Mouse (Mus musculus): ENCODE results near the gene Nudt3.
"Not testable (repeated sequence)": the region's sequence is repeated elsewhere in the genome, so short reads cannot be mapped to it uniquely, and the experiment has no call there.

The Nudt3 gene

GRCm38 (mm10) chr17:27623360-27624326 lies at the start of gene Nudt3:
TSS of gene Nudt3 (minus strand) at chr17:27623495.
- peak; percentile 73 to 93 for DNase-seq (ENCODE audit: low spot score in 2 of 2)

- DNase-seq (ENCODE audit: low spot score in 2 of 2) = no peak
Measured at GRCm38 (mm10) chr17:27671720-27672119, 48.4 kb upstream of the Nudt3 start.

GRCm38 (mm10) chr17:27658767-27659166 lies 35.5 kb upstream of the Nudt3 start:
- no peak for DNase-seq (ENCODE audit: low spot score in 2 of 2)

- no peak for DNase-seq (ENCODE audit: low spot score in 2 of 2)
Measured at GRCm38 (mm10) chr17:27657123-27657522, 33.8 kb upstream of the Nudt3 start.

GRCm38 (mm10) chr17:27656414-27656813 lies 33.1 kb upstream of the Nudt3 start:
- no peak for DNase-seq (ENCODE audit: low spot score in 2 of 2)

GRCm38 (mm10) chr17:27656011-27656399 lies 32.7 kb upstream of the Nudt3 start:
- DNase-seq (ENCODE audit: low spot score in 2 of 2) = no peak

- DNase-seq (ENCODE audit: low spot score in 2 of 2) = peak; percentile 47 to 72
Measured at GRCm38 (mm10) chr17:27655089-27656010, 32.1 kb upstream of the Nudt3 start, which contains the start of gene Pacsin1. TSS of gene Pacsin1 (plus strand) at chr17:27655509.

GRCm38 (mm10) chr17:27653253-27653959 lies 30.1 kb upstream of the Nudt3 start:
- no peak for DNase-seq (ENCODE audit: low spot score in 2 of 2)

GRCm38 (mm10) chr17:27652046-27652790 lies 28.9 kb upstream of the Nudt3 start:
- DNase-seq (ENCODE audit: low spot score in 2 of 2) = no peak

GRCm38 (mm10) chr17:27650586-27650985 lies 27.3 kb upstream of the Nudt3 start:
- no peak for DNase-seq (ENCODE audit: low spot score in 2 of 2)

GRCm38 (mm10) chr17:27650160-27650559 lies 26.9 kb upstream of the Nudt3 start:
- no peak for DNase-seq (ENCODE audit: low spot score in 2 of 2)

GRCm38 (mm10) chr17:27645807-27646206 lies 22.5 kb upstream of the Nudt3 start:
- DNase-seq (ENCODE audit: low spot score in 2 of 2) = no peak

- no peak for DNase-seq (ENCODE audit: low spot score in 2 of 2)
Measured at GRCm38 (mm10) chr17:27644572-27644971, 21.3 kb upstream of the Nudt3 start.

GRCm38 (mm10) chr17:27643756-27644155 lies 20.5 kb upstream of the Nudt3 start:
- DNase-seq (ENCODE audit: low spot score in 2 of 2) = no peak

- DNase-seq (ENCODE audit: low spot score in 2 of 2) = peak in 1 of 2 experiments; percentile 62
Measured at GRCm38 (mm10) chr17:27643101-27643500, 19.8 kb upstream of the Nudt3 start.

GRCm38 (mm10) chr17:27642491-27643062 lies 19.3 kb upstream of the Nudt3 start:
- peak; percentile 53 to 89 for DNase-seq (ENCODE audit: low spot score in 2 of 2)

GRCm38 (mm10) chr17:27639851-27640250 lies 16.6 kb upstream of the Nudt3 start:
- DNase-seq (ENCODE audit: low spot score in 2 of 2) = not testable (repeated sequence)

GRCm38 (mm10) chr17:27638921-27639332 lies 15.6 kb upstream of the Nudt3 start:
- no peak for DNase-seq (ENCODE audit: low spot score in 2 of 2)

- no peak for DNase-seq (ENCODE audit: low spot score in 2 of 2)
Measured at GRCm38 (mm10) chr17:27637333-27637732, 14.0 kb upstream of the Nudt3 start.

Measured in cerebellum, postnatal 4 days (tissue).